Mouse (Mus musculus) gastrocnemius, postnatal 36 days (tissue): ENCODE results near the gene Srrm2. TPM values are rescaled to one million over a fixed set of nuclear protein-coding genes. Genes with fewer than 3 reads are reported as not detected.

Experiments
- DNase-seq, 2 experiments: peaks; one replicate each; pipeline ENCODE4 v3.0.0; 2022
- intact Hi-C: fragments of 180-260 bp; cut with DNase I; formaldehyde crosslinking; loops from one replicate; pipeline ENCODE4 v1.15.1; 2025
- microRNA-seq, 2 experiments: library from miRNA; unstranded; fragments of <30 nt; microRNA quantifications; one replicate each; pipeline ENCODE4 v1.2.0; 2021
- total RNA-seq, 2 experiments: library from RNA; stranded (reverse); gene quantifications; 2 replicates each; pipeline ENCODE4 v1.2.3; 2021

Gene Srrm2
- total RNA-seq, 2 experiments from 2014 or later, result 153 to 189 TPM

- intact Hi-C loops, result loop anchor here (2.0 kb wide), 1 partner anchor 69 kb away; no protein-coding TSS in a partner anchor
- peak; percentile 25 to 38 for DNase-seq
Observed at GRCm38 (mm10) chr17:23843812-23844273, 53.5 kb downstream of the Srrm2 start, which contains the start of the genes Prss32 and Prss41. Gene Prss32 (plus strand): TSS chr17:23843855. Gene Prss41 (minus strand): TSS chr17:23844172.

- DNase-seq, result no peak
- intact Hi-C loops, result no loop called here
Observed at GRCm38 (mm10) chr17:23850028-23850427, 59.7 kb downstream of the Srrm2 start.

- intact Hi-C loops, result no loop called here
- DNase-seq, result peak; percentile 44 to 47
Observed at GRCm38 (mm10) chr17:23850853-23851749, 60.8 kb downstream of the Srrm2 start.

- intact Hi-C loops, result loop anchor here (2.0 kb wide), 1 partner anchor 106 kb away; no protein-coding TSS in a partner anchor
- peak in 1 of 2 experiments; percentile 32 for DNase-seq
Observed at GRCm38 (mm10) chr17:23853292-23853691, 63.0 kb downstream of the Srrm2 start.

- intact Hi-C loops, result no loop called here
- no peak for DNase-seq
Observed at GRCm38 (mm10) chr17:23854229-23854765, 64.0 kb downstream of the Srrm2 start.

- DNase-seq, result no peak
- intact Hi-C loops, result no loop called here
Observed at GRCm38 (mm10) chr17:23857193-23857592, 66.9 kb downstream of the Srrm2 start.

GRCm38 (mm10) chr17:23857913-23858312 is 67.6 kb downstream of the Srrm2 start:
- intact Hi-C loops, result no loop called here
- DNase-seq, result no peak

GRCm38 (mm10) chr17:23862926-23863325 is 72.6 kb downstream of the Srrm2 start:
- intact Hi-C loops, result no loop called here
- no peak for DNase-seq

GRCm38 (mm10) chr17:23867756-23868155 is 77.4 kb downstream of the Srrm2 start, which contains the start of gene Prss21:
Gene Prss21 (plus strand): TSS chr17:23868056.
- intact Hi-C loops, result no loop called here

GRCm38 (mm10) chr17:23868513-23868912 is 78.2 kb downstream of the Srrm2 start:
- DNase-seq, result no peak
- intact Hi-C loops, result no loop called here

More at GRCm38 (mm10) chr17:23867756-23868155, 77.4 kb downstream of the Srrm2 start, which contains the start of gene Prss21:
- DNase-seq, result no peak

Small RNA genes within 50 kb of the gene (microRNA-seq; reads per million reads assigned to microRNA genes)
- gene Mir5125, result 0.74 to 2.5 reads per million in 2 experiments

Other genes starting within 250 kb of the Srrm2 start
- gene Zfp213, start 226.3 kb upstream of the Srrm2 start, total RNA-seq, result 1 to 10 TPM; 1.8 TPM
- 1 to 10 TPM; 1.5 to 1.8 TPM for gene Zfp13, start 191.0 kb upstream of the Srrm2 start, total RNA-seq
- not detected for gene Zscan10, start 189.7 kb upstream of the Srrm2 start, total RNA-seq
- not detected for gene Mmp25, start 145.3 kb upstream of the Srrm2 start, total RNA-seq
- gene Bicdl2, start 130.0 kb upstream of the Srrm2 start, total RNA-seq, result not detected
- gene Hcfc1r1, start 116.9 kb upstream of the Srrm2 start, total RNA-seq, result 100 to 1,000 TPM; 125 TPM
- 1 to 10 TPM; 7.6 to 9.2 TPM for gene Thoc6, start 116.7 kb upstream of the Srrm2 start, total RNA-seq
- gene Tnfrsf12a, start 113.1 kb upstream of the Srrm2 start, total RNA-seq, result 10 to 100 TPM; 38.1 to 49.0 TPM
- gene Cldn6, start 111.3 kb upstream of the Srrm2 start, total RNA-seq, result not detected
- gene Cldn9, start 106.5 kb upstream of the Srrm2 start, total RNA-seq, result not detected
- gene 1520401A03Rik, start 67.7 kb upstream of the Srrm2 start, total RNA-seq, result not detected
- gene Pkmyt1, start 64.2 kb upstream of the Srrm2 start, total RNA-seq, result under 1 TPM; 0.52 to 0.64 TPM
- gene Paqr4, start 49.7 kb upstream of the Srrm2 start, total RNA-seq, result 1 to 10 TPM; 3.6 to 4.0 TPM
- not detected for gene Kremen2, start 44.7 kb upstream of the Srrm2 start, total RNA-seq
- gene Flywch1, start 18.9 kb upstream of the Srrm2 start, total RNA-seq, result 10 to 100 TPM; 34.3 to 38.0 TPM
- gene Flywch2, start 4.5 kb upstream of the Srrm2 start, total RNA-seq, result under 1 TPM in 1 of 2 experiments, not detected in 1; 0.46 TPM
- gene Elob, start 38.6 kb downstream of the Srrm2 start, total RNA-seq, result 100 to 1,000 TPM; 270 to 297 TPM
- not detected for gene Prss33, start 45.5 kb downstream of the Srrm2 start, total RNA-seq
- not detected for gene Prss32, start 53.3 kb downstream of the Srrm2 start, total RNA-seq
- gene Prss41, start 53.6 kb downstream of the Srrm2 start, total RNA-seq, result under 1 TPM in 1 of 2 experiments, not detected in 1; 0.37 TPM
- gene Prss21, start 77.5 kb downstream of the Srrm2 start, total RNA-seq, result not detected
- not detected for gene Dcpp1, start 90.3 kb downstream of the Srrm2 start, total RNA-seq
- not detected for gene Dcpp2, start 90.3 kb downstream of the Srrm2 start, total RNA-seq
- not detected for gene Dcpp3, start 126.9 kb downstream of the Srrm2 start, total RNA-seq
- not detected for gene Sbp, start 151.1 kb downstream of the Srrm2 start, total RNA-seq
- gene Sbpl, start 164.7 kb downstream of the Srrm2 start, total RNA-seq, result not detected
- not detected for gene Prss30, start 190.0 kb downstream of the Srrm2 start, total RNA-seq
- not detected for gene Prss22, start 207.6 kb downstream of the Srrm2 start, total RNA-seq
- gene Prss27, start 247.6 kb downstream of the Srrm2 start, total RNA-seq, result not detected